Mouse (Mus musculus): ENCODE results near the gene Pou2f3.
A peak's percentile ranks its signal among the peaks of the same experiment; 100 is the strongest.

Gene Pou2f3

DNA sequence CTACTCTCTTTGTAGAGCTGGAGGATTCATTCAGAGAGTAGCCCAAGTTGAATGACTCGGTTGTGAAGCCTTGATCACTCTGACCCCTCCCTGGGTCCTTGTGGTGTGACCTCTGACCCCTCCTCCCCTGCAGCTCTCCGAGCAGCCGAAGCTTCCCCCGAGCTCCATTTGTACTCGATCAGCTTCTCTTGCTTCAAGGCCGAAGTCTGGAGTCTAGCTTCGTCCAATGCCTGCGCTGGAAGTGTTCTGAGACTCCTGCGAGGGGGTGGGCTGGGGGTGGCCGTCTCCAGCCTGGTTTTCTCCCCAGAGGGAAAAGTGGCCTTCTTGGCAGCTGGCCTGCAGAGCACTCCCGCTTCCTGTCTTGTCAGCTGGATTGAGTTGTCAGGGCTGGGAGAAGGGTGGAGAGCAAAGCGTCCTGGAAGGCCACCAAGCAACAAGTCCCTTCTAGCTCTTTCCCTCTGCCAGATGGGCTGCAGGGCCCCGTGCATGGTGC is at the start of gene Pou2f3:
Pou2f3 (minus strand) TSS at position 180 of the 493 bp plus-strand sequence.
- DNase-seq (ENCODE audit: low spot score in 2 of 2), result peak; percentile 19 to 40

DNA sequence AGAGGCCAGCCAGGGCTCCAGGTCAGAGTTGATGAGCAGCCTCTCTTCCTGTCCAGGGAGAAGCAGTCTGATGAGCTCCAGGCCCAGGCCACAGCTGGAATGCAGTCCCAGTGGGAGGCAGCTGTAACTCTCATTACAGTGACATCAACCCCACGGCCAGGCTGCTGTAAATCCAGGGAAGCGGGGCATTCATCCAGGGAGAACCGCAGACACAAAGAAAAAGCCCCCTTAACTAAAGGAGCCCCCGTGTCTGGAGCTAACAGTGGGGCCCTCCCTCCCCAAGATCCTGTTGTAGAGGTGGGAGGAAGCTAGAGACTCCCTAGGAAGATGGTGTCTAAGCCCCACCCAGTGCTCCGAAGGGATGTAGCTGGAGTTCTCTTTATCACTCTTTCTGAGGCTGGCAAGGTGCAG is 43.1 kb upstream of the Pou2f3 start:
- no peak for DNase-seq (ENCODE audit: low spot score in 2 of 2)

DNA sequence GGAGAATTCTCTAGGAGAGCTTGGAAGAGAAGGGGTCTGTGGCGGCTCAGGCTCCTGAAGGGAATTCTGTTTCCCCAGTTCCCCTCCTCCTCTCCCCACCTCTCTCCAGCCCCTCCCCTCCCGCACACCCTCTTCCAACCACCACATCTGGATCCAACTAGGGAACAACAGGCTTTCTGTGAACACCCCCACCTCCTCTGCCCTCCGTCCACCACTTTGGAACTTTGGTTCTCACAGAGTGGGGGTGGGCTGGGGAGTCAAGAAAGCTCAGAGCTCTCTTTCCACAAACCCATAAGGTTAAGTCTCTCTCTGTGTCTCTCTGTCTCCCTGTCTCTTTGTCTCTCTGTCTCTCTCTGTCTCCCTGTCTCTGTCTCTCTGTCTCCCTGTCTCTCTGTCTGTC is 42.6 kb upstream of the Pou2f3 start:
- DNase-seq (ENCODE audit: low spot score in 2 of 2), result no peak

DNA sequence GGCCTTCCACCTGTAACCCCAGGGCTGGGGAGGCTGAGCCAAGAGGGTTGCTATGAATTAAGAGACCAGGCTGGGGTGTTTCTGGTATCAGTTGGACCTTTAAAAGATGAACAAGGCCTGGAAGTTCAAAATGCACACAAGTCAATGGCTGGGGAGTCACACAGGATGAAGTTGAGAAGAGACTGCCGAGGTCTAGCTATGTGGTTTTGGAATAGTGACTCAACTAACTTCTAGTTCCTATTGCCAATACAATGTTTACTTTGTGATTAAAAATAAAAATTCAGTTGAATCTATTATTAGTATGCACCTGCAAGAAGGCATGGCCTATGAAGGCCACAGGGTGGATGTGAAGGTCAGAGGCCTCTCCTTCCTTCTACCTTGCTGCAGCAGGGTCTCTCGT is 41.6 kb upstream of the Pou2f3 start:
- DNase-seq (ENCODE audit: low spot score in 2 of 2), result no peak

DNA sequence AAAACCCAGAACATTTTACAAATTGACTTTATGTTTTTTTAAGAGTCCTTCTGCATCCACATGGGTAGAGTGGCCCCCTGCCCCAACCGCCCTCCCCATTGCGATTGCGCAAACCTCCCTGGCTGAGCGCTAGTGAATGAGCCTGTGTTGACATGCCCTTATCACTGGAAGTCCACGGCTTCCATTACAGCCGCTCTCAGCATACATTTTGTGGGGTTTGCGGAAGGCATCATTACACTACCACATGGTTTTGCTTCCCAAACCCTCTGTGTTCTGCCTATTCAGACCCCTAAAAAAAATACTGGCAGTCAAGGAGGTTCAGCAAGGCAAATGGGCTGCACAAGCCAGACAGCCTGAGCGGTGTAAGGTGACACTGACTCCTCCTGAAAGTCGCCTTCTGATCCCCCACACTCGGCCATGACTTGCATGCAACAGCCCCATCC is 36.6 kb upstream of the Pou2f3 start:
- DNase-seq (ENCODE audit: low spot score in 2 of 2), result no peak

DNA sequence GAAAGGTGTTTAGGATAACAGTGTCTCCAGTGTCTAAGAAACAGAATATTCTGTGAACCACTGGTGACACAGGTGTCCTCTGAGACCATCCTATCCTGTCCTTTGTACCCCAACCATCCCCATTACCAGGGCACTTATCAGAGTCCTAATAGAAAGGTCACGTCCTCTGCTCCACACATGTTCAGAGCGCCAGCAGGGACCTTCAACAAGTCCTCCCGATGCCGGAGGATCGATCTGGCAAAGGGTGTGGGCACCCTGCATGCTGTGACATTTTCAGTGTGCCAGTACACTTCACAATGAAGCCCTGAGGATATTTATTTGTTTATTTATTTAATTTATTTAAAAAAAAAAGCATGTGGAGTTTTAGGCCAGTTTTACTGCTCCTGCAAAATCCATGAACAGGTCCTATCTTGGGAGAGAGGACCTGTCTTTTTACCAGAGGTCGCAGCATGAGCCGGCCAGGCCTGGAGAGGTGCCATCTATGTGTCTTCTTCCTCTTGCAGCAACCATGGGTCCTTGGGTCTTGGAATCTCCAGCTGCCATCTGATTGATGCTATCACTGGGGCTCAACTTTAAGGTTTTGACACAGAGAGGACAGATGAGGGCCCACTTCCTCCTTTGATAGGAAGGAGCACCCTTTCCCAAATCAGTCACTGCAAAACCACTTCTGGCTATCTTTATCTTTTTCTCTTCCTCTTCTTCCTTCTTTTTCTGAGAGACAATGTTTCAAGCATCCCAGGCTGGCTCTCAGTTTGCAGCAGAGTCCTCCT is 35.8 kb upstream of the Pou2f3 start:
- DNase-seq (ENCODE audit: low spot score in 2 of 2), result no peak

DNA sequence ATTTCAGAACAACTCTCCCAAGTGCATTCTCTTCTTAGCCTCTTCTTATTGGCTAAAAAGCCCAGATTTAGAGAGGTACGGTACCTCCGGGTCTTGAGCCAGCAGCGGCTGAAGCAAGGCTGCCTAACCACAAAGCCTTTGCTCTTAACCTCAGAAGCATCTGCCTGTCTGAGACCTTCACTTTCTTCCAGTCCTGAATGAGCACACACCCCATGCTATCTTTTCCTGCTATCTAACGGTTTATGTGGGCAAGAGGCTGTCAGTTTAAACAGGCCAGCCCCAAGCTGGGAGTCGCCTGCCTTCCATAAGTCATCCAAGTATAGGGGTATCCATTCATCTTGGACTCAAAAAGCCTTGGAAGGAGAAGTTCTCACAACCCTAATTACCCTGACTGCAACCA is 32.3 kb upstream of the Pou2f3 start:
- no peak for DNase-seq (ENCODE audit: low spot score in 2 of 2)

DNA sequence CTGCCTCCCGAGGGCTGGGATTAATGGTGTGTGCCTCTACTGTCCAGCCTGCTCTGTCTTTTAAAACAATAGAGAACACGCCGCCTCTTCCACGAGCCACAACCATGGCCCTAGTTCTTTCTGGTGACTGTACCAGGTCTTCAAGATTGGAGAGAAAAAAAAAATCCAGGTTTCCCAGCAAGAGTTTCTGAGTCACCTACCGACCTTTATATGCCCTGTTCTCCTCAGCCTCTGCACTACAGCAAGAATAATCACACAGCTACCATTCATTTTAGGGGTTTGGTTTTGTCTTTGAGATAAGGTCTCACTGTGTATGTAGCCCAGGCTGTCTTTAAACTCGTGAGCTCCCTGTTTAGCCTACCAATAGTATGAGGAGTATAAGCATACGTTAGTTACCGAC is 31.8 kb upstream of the Pou2f3 start:
- DNase-seq (ENCODE audit: low spot score in 2 of 2), result no peak

DNA sequence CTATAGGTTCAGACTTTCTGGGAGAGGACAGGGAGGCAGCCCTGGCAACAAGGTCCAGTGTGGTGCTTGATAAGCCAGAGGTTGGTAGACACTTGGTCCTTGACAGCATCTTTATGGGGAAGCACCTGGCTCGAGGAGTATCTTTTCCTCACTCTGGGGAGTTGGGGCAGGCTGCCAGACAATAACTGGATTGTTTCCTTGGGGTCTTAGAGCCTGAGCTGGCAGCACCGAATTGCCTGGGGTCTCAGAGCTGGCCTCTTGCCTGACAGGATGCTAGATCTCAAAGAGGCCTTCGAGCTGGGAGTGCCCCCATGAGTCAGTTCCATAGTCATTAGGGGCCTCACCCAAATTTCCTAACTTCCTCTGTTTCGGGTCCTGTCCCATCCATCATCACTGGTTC is 31.1 kb upstream of the Pou2f3 start:
- no peak for DNase-seq (ENCODE audit: low spot score in 2 of 2)

DNA sequence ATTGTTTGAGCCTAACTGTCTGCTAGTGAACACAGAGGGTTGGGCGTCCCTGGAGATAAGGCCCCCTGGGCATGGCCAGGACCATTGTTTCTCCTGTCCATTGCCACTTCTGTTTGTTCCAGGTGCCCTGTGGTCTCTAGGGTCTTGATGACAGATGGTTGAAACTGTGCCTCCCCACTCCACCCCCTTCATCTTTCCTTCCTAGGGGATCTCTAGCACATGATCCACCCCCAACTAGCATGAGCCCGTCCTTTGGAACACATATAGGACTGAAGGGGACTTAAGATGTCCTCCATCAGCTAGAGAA is 30.4 kb upstream of the Pou2f3 start:
- no peak for DNase-seq (ENCODE audit: low spot score in 2 of 2)

DNA sequence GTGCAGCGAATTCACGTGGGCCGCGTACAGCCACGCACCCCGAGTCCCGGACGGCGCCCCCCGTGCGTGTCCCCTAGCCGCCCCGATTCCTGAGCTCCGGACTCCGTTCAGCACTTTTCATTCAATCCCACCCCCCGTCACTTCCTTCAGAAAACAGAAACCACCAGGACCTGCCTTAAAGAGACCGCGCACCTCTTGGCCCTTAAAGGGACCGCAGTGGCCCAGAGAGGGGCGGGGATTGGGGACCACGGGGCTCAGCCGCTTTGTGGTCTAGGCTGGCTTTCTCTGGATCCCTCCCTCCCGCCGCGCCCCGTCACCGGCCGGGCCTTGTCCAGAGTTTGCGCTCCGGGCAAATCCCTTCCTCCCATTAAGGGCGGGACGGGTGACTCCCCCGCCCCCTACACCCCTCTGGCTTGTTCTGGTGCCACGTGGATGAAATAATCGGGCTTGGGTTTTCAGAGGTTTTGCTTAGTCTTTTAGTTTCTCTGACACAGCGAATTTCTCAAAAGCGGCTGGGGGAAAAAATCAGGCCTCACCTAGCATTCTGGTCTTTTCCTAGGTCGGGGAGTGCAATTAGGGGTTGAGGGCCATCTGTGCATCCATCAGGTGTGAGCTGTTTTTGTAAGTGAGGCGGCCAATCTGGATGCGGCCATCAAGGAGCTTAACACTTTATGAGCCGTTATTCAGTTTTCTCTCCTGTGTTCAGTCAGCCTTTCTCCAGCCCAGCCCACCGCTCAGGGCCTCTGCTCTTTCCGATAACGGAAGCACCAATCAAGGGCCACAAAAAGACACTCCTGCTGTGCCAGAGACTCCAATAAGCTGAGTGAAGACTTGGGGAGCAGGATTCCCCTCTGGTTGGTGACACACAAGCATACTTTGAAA is 29.8 kb upstream of the Pou2f3 start, which contains the start of gene Oaf:
Oaf (minus strand) TSS at position 200 of the 882 bp plus-strand sequence.
- DNase-seq (ENCODE audit: low spot score in 2 of 2), result peak; percentile 39 to 52

DNA sequence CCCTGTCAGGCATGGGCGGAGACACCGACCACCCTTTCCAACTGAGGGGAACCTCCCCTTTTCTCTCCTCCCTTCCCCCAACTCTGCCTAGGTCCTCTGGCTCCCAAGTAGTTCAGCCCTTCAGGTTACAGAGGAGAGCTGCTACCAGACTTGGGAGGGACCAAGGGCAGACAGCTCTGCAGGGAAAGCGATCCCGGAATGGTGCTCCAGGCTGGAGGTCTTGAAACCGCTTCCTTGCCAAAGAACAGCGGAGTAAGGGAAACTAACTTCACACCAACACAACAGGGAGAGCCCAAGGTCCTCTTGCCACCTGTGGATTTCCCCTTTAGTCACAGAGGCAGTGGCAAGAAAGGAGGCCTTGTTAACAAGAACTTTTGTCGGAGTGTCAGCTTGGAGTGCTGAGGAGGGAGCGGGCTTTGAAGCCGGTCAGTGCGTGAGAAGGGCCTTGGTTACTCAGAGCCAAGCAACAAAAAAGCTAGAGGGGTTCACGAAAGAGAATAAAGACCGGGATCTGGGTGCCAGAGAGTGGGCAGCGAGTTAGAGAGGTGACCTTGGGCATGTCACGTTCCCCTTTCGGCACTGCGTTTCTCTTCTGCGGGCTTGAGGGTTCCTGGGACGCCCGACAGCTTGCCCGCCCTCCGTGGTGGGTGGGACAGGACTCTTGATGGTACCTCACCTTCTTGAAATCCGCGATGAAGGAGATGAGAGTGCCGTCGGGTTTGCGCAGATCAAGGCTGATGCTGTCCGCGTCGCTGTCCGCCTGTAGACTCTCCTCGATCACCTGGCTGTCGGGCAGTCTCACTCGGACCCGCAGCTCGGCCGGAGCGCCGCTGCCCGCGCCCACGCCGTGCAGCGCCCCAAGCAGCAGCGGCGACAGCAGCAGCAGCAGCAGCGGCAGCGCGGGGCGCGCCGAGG is 28.7 kb upstream of the Pou2f3 start:
- DNase-seq (ENCODE audit: low spot score in 2 of 2), result no peak

DNA sequence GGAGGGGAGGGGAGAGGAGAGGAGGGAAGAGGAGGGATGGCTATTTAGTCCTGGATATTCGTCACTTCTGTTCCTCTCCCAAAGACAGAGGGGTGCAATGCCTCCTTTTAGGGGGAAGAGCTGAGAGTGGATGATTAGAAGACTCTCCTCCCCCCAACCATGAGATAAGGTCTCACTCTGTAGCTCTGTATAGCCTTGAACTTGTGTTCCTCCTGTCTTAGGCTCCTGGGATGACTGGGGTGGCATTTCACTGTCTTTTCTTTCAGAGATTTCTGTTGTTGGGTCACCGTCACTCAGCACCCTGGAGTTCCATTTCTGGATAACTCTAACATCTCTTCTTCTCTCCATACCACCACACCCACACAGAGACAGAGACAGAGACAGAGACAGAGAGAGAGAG is 28.0 kb upstream of the Pou2f3 start:
- no peak for DNase-seq (ENCODE audit: low spot score in 2 of 2)

DNA sequence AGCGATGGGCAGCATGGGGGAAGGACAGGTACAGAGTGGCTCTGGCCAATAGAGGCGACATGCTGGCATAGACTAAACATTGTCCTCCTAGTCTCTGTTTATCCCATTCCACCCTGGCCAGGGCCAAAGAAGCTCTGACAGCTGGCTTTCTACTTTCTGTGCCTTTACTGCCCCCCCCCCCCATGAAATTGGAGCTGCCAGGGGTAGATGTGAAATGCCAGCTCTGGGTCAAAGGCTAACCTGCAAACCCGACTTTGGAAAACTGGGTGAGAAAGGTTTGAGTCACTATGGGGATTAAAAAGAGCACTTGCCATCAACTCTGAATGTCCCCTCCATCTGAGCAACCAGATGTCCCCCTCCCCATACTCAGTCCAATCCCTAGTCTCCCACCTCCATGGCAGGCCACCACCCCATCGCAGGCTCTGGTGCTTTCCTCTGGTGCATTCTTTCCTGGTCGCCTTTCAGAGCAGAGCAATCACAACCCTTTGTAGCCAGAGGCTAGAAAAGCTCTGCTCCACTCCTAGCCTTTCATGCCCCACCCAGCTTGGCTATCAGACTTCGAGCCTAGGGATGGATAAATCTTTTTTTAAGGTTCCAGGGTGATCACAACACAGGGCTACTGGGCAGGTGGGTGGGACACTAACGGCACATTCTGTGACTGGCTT is 27.1 kb upstream of the Pou2f3 start:
- DNase-seq (ENCODE audit: low spot score in 2 of 2), result no peak

DNA sequence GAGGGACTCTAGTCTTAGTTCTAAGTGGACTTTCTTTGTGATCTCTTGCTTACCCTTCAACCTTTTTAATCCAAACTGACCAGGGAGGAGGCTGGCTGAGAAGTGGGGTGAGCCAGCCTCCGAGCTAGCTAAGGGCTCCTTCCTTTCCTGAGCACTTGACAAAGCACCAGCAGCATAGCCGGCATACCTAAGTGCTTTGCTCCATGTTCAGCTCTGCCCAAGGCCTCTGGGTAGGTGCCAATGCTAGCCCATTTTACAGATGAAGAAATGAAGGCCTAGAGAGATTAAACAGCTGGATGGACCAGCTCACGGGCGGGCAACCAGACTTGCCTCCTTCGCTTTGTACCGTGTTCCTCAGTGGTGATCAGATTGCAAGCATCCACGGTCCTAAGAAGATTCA is 26.4 kb upstream of the Pou2f3 start:
- DNase-seq (ENCODE audit: low spot score in 2 of 2), result no peak

DNA sequence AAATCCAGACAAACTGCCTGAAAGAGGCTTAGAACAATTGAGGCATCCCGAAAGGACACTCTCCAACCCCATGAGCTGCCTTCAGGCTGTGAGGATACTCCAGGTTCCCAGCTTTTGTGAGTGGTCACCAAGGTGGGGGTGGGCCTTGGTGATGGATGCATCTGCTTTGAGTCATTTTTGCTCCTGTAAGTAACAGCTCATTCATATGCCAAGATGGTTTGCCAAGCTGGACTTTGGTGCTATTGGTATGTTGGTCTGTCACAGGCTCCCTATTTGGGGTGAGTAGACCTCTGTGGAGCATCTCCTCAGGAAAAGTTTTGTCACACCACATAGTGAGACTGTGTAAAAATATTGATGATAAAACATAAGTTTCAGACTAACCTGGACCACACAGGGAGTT is 25.9 kb upstream of the Pou2f3 start:
- DNase-seq (ENCODE audit: low spot score in 2 of 2), result no peak

DNA sequence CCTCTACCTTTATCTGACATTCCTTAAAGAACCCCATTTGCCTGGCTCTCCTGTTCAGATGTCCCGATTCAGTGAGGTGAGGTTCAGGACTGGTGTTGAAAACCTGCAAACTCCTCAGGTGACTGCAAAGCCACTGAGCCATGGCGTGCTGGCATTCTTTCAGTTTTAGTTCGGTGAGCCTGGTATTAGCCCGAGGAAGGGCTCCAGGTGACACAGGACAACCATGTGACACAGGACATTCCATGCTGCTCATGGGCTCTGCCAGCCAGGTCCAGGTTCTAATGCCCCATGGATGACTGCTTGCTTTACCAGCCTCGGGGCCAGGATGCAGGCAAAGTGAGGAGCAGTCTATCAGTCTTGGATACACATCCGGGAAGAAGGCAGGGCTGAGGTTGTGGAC is 25.2 kb upstream of the Pou2f3 start:
- no peak for DNase-seq (ENCODE audit: low spot score in 2 of 2)

DNA sequence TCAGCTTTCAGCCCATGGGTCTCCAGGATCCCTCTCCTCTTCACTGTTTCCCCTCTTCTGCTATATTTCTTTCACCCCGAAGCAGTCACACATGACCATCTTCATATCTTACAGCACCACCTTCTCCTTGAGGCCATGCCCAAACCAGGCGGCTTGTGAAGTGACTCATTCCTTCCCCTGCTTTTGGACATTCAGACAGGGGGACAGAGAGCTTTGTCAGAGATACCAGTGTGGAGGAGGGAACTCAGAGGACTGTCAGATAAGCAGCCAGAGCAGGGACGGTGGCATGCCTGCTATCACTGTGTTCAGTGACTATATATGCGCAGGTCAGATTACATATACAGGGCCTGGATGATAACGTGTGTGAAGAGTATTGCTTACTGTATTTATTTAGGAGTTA is 24.3 kb upstream of the Pou2f3 start:
- no peak for DNase-seq (ENCODE audit: low spot score in 2 of 2)

DNA sequence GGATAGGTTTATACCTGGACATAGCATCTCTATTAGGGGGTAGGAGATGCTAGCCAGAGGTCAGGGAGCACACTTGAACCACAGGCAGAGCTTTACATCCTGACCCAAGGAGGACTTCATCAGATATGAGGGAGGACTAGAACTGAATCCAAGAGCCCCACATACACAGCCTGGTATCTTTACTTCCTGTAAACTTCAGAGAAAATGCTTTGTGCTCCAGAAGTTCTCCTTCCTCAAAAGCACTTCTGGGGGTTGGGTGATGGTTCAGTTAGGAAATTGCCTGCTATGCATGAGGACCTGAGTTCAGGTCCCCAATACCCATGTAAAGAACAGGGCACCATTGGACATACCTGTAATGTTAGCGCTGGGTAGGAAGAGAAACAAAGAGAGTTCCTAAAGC is 23.3 kb upstream of the Pou2f3 start:
- DNase-seq (ENCODE audit: low spot score in 2 of 2), result no peak

DNA sequence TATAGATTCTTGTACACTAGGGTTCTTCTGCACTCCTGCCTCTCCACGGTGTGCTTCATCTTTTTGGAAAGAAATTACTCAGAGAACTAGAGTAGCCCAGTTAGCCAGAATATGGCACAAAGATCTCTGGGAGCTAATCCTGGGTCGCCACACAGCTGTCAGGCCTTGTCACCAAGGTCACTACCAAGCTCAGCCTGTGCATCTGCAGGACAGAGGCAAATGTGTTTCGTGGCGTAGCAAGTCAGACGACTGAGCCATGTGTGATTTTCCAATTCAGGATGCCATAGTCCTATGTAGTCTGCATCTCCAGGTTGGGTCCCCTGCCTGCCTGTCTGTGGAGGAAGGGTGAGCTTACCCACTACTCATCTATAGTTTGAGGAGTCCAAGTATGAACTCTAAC is 22.9 kb upstream of the Pou2f3 start:
- DNase-seq (ENCODE audit: low spot score in 2 of 2), result no peak

DNA sequence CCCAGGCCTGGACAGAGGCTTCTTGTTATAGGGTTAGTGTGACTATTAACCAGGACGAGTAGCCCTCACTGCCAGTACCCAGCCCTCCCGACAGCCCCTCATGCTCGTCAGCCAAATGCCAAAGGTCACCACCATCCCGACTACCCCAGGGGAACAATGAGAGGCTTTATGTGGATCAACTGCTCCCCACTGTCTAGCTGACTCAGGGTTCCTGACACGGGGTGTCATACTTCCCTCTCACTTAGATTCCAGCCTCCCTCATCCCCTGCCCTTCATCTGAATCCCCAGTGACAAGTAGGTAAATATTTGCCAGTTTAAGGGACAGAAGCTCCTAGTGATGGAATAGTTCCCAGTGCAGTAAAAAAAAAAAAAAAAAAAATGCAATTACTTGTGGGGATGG is 22.1 kb upstream of the Pou2f3 start:
- no peak for DNase-seq (ENCODE audit: low spot score in 2 of 2)
